Mouse (Mus musculus): ENCODE results near the gene Knstrn. TPM values are rescaled to one million over a fixed set of nuclear protein-coding genes. Genes with fewer than 3 reads are reported as not detected.

Knstrn gene
- total and polyA plus RNA-seq, 3 experiments = 72.9 to 97.2 (median 72.9) TPM

DNA sequence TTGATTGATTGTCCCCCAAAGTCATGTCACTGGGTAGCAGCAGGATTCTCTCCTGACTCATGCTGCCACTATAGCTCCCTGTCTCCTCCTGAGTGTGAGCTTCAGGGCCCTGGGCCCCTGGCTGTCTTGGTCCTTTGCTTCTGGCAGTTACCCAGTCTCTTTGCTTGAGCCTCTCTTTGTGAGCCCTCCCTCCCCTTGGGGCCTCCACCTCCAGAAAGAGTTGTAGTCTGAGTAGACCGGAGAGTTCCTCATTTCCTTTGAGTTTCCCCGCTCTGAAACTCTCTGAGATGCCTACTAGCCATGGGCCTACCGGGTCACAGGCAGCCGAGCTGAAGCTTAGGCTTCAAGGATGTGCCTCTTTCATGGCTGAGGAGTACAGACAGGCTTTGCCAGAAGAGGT lies 20.2 kb upstream of the Knstrn start:
- H3K79me2 ChIP-seq (replicated peaks; ENCODE audit: control insufficient read depth, extremely low read depth, insufficient read depth, poor library complexity, severe bottlenecking) = no peaks in the 10 kb centered on the region
- peak; percentile 25 for DNase-seq (ENCODE audit: extremely low read depth)
- H3K36me3 ChIP-seq (replicated peaks in 1 of 2; ENCODE audit: control insufficient read depth in 1 of 2, insufficient read depth in 1 of 2, low read length in 1 of 2) = no peaks in the 10 kb centered on the region
- peaks cover 3 to 13% of the 10 kb centered on the region in 2 experiments; a peak in 3 of 4 replicates for H3K4me1 ChIP-seq (ENCODE audit: control insufficient read depth in 1 of 2, insufficient read depth in 2 of 2)
- H3K4me3 ChIP-seq (replicated peaks in 1 of 3; ENCODE audit: low read depth in 2 of 3, low read length in 2 of 3, poor library complexity in 1 of 3) = no peak overlapping the region
- dilution Hi-C loops (cut with MboI; ENCODE audit: extremely low pct_ligation_motif_present, extremely low pct_unique_long_range_greater_than_20kb, low sequenced_read_pairs) = no loop called here
- H3K4me2 ChIP-seq (ENCODE audit: insufficient read depth, low read depth, poor library complexity, severe bottlenecking) = no peak overlapping the region
- TF ChIP-seq UBTF (IDR thresholded peaks at IDR 0.05; ENCODE audit: low read depth, low read length) (no peak), POLR2A (IDR thresholded peaks at IDR 0.05; ENCODE audit: low read depth, low read length) (no peak), MEF2A (IDR thresholded peaks at IDR 0.05; ENCODE audit: borderline replicate concordance, low read depth, low read length) (no peak), USF2 (conservative IDR thresholded peaks at IDR 0.05; ENCODE audit: low read depth, low read length) (no peak), ZMIZ1 (IDR thresholded peaks at IDR 0.05; ENCODE audit: low read depth, low read length) (no peak), ZNF384 (IDR thresholded peaks at IDR 0.05; ENCODE audit: low read depth, low read length) (no peak), E2F4 (IDR thresholded peaks at IDR 0.05; ENCODE audit: insufficient replicate concordance, low read depth, low read length) (no peak)
- in situ Hi-C loops (cut with MboI; ENCODE audit: low pct_ligation_motif_present, low pct_unique_long_range_greater_than_20kb, low sequenced_read_pairs) = no loop called here
- H3K27me3 ChIP-seq (replicated peaks) = peaks cover 52% of the 10 kb centered on the region
- no peak overlapping the region for H3K9ac ChIP-seq (ENCODE audit: insufficient read depth, low read depth)
- peaks cover 7% of the 10 kb centered on the region for H3K9me3 ChIP-seq (replicated peaks; ENCODE audit: low read length)
- H3K27ac ChIP-seq (ENCODE audit: insufficient read depth, low read depth) = no peak overlapping the region

DNA sequence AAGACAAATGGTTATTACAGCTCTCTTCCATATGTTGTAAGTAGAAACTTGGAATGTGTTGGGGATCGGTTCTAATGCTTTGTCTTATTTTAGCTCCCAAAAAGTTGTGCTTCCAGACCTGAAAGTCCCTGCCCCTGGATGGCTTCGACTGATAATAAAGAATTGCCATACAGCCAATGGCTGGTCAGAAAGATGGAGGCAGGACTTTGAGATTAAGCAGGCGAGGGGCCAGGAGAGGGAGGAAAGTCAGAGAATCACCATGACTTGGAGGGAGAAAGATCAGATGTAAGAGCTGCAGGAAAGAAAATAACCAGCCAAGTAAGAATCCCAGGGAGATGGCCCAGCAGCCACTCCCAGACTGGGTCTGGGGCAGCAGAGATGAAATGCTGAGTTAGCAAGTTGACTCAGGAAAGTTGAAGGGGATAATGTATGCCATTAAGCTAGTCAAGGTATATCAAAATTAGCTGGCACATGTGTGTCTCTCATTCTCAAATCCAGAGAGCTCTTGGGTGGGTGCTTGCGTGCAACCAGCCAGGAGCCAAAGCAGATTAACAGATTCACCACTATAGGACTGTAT lies 11.2 kb upstream of the Knstrn start:
- dilution Hi-C loops (cut with MboI; ENCODE audit: extremely low pct_ligation_motif_present, extremely low pct_unique_long_range_greater_than_20kb, low sequenced_read_pairs) (no loop called here), in situ Hi-C loops (cut with MboI; ENCODE audit: low pct_ligation_motif_present, low pct_unique_long_range_greater_than_20kb, low sequenced_read_pairs) (no loop called here)
- Histone ChIP-seq H3K9ac (ENCODE audit: insufficient read depth, low read depth) (no peak overlapping the region), H3K27me3 (replicated peaks) (peaks cover 30% of the 10 kb centered on the region), H3K27ac (ENCODE audit: insufficient read depth, low read depth) (no peak overlapping the region), H3K9me3 (replicated peaks; ENCODE audit: low read length) (peaks cover 12% of the 10 kb centered on the region), H3K79me2 (replicated peaks; ENCODE audit: control insufficient read depth, extremely low read depth, insufficient read depth, poor library complexity, severe bottlenecking) (no peaks in the 10 kb centered on the region), H3K4me1 (ENCODE audit: control insufficient read depth in 1 of 2, insufficient read depth in 2 of 2) (peaks cover 8 to 12% of the 10 kb centered on the region in 2 experiments), H3K4me3 (replicated peaks in 1 of 3; ENCODE audit: low read depth in 2 of 3, low read length in 2 of 3, poor library complexity in 1 of 3) (no peak overlapping the region), H3K36me3 (replicated peaks in 1 of 2; ENCODE audit: control insufficient read depth in 1 of 2, insufficient read depth in 1 of 2, low read length in 1 of 2) (no peaks in the 10 kb centered on the region), H3K4me2 (ENCODE audit: insufficient read depth, low read depth, poor library complexity, severe bottlenecking) (no peak overlapping the region)
- TF ChIP-seq MAFK (IDR thresholded peaks at IDR 0.05; ENCODE audit: insufficient replicate concordance, low read length) (peak; percentile 59), CHD2 (IDR thresholded peaks at IDR 0.05; ENCODE audit: low read length) (no peak), RAD21 (IDR thresholded peaks at IDR 0.05; ENCODE audit: low read depth, low read length) (no peak), NELFE (IDR thresholded peaks at IDR 0.05; ENCODE audit: low read depth, low read length) (no peak), ZNF384 (IDR thresholded peaks at IDR 0.05; ENCODE audit: low read depth, low read length) (no peak)
- DNase-seq (ENCODE audit: extremely low read depth) = no peak

DNA sequence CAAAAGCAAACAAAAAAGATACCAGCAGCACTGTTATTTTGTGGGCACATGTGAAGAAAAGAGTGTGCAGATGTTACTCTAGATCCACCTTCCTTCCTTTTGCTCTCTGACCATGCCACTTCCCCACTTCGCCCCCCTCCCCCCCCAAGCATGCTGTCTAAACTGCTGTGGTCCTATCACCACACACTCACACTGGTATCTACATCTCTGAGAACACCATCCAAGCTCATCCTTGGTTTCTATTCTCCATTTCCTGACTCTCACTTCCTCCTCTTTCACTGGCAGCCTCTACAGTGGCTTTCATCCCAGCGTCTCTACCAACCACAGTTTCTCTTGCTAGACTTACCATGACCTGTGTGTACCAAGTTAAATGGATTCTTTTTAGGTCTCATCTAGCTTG lies 9.3 kb upstream of the Knstrn start:
- dilution Hi-C loops (cut with MboI; ENCODE audit: extremely low pct_ligation_motif_present, extremely low pct_unique_long_range_greater_than_20kb, low sequenced_read_pairs) (no loop called here), in situ Hi-C loops (cut with MboI; ENCODE audit: low pct_ligation_motif_present, low pct_unique_long_range_greater_than_20kb, low sequenced_read_pairs) (no loop called here)
- Histone ChIP-seq H3K27me3 (replicated peaks) (peaks cover 35% of the 10 kb centered on the region), H3K4me2 (ENCODE audit: insufficient read depth, low read depth, poor library complexity, severe bottlenecking) (no peak overlapping the region), H3K4me3 (replicated peaks in 1 of 3; ENCODE audit: low read depth in 2 of 3, low read length in 2 of 3, poor library complexity in 1 of 3) (no peak overlapping the region), H3K36me3 (replicated peaks in 1 of 2; ENCODE audit: control insufficient read depth in 1 of 2, insufficient read depth in 1 of 2, low read length in 1 of 2) (no peaks in the 10 kb centered on the region), H3K4me1 (ENCODE audit: control insufficient read depth in 1 of 2, insufficient read depth in 2 of 2) (peaks cover 8 to 12% of the 10 kb centered on the region in 2 experiments), H3K79me2 (replicated peaks; ENCODE audit: control insufficient read depth, extremely low read depth, insufficient read depth, poor library complexity, severe bottlenecking) (no peaks in the 10 kb centered on the region), H3K27ac (ENCODE audit: insufficient read depth, low read depth) (no peak overlapping the region), H3K9ac (ENCODE audit: insufficient read depth, low read depth) (no peak overlapping the region), H3K9me3 (replicated peaks; ENCODE audit: low read length) (peaks cover 3% of the 10 kb centered on the region)
- TF ChIP-seq BHLHE40 (IDR thresholded peaks at IDR 0.05; ENCODE audit: low read depth, low read length) (peak; percentile 37; the same call in 1 of the 2 replicates), POLR2A (IDR thresholded peaks at IDR 0.05; ENCODE audit: low read depth, low read length) (no peak), CHD1 (IDR thresholded peaks at IDR 0.05; ENCODE audit: low read depth, low read length) (no peak), IRF4 (IDR thresholded peaks at IDR 0.05; ENCODE audit: low read depth, low read length) (peak; percentile 80), CHD2 (IDR thresholded peaks at IDR 0.05; ENCODE audit: low read length) (0 out of 2 replicates have a peak, but pooled peaks have one; percentile 13), USF2 (conservative IDR thresholded peaks at IDR 0.05; ENCODE audit: low read depth, low read length) (no peak), RAD21 (IDR thresholded peaks at IDR 0.05; ENCODE audit: low read depth, low read length) (no peak), ELF1 (IDR thresholded peaks at IDR 0.05; ENCODE audit: low read depth, low read length) (no peak), ZMIZ1 (IDR thresholded peaks at IDR 0.05; ENCODE audit: low read depth, low read length) (no peak), MAFK (IDR thresholded peaks at IDR 0.05; ENCODE audit: insufficient replicate concordance, low read length) (no peak), EP300 (IDR thresholded peaks at IDR 0.05; ENCODE audit: low read length) (peak; percentile 85), MAX (IDR thresholded peaks at IDR 0.05; ENCODE audit: low read length) (peak; percentile 36; the same call in 1 of the 2 replicates), TBP (conservative IDR thresholded peaks at IDR 0.05; ENCODE audit: low read depth, low read length) (no peak), POLR2AphosphoS2 (IDR thresholded peaks at IDR 0.05; ENCODE audit: low read depth, low read length) (no peak), TCF12 (IDR thresholded peaks at IDR 0.05; ENCODE audit: low read depth, low read length) (no peak), MYC (IDR thresholded peaks at IDR 0.05; ENCODE audit: low read depth, low read length) (0 out of 2 replicates have a peak, but pooled peaks have one; percentile 36), ZKSCAN1 (IDR thresholded peaks at IDR 0.05; ENCODE audit: borderline replicate concordance, low read depth, low read length) (no peak), RCOR1 (conservative IDR thresholded peaks at IDR 0.05; ENCODE audit: low read depth, low read length) (no peak)
- DNase-seq (ENCODE audit: extremely low read depth) = peak; percentile 62

Measured in CH12.LX (cell line).